Mouse (Mus musculus) right cerebral cortex, postnatal 25 days (tissue): Measurements from ENCODE around the gene Cnn3.

Experiments
- DNase-seq: peaks from one replicate; pipeline ENCODE4 v3.0.0; 2022

Gene Cnn3

DNA sequence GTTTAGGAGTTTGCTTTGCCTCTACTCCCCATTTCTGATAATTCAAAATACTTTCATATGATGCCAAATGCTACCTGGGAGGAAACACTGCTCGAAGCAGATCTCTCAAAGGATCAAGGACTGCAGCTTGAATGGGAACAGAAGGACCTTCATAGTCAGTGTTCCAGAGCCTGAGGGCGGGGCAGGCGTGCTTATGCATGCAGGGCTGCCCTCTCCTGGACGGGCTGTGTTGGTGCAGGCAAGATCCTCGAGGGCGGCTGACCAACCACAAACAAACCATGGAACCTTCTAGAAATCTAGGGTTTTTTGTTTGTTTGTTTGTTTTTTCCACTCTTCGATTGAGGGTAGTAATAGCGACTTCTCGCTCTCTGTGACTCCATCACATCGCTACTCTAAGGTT, 73.9 kb downstream of the Cnn3 start:
- DNase-seq: peak; percentile 44

GRCm38 (mm10) chr3:121500734-121501133, 74.4 kb downstream of the Cnn3 start:
- no peak for DNase-seq

- DNase-seq: no peak
These were observed 78.7 kb downstream of the Cnn3 start for GRCm38 (mm10) chr3:121504927-121505487.

DNA sequence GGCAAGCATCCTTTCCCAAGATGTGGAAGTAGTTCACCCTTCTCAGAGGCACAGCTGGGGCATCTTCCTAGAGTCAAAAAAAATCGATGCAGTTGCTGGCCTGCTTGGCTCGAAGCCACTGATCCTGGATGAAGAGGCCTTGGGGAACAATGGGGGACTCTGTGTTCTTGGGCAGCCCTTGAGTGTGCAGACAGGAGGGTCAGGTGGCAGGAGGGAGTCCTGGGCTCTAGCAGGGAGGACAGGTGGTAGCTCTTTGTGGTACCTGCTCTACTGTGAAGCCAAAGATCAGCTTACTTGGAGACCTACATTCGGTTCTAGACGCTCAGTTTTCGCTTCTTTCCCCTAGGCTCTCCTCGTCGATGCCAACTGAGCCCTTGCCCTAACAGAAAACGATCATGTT, 79.9 kb downstream of the Cnn3 start:
- DNase-seq: no peak

DNA sequence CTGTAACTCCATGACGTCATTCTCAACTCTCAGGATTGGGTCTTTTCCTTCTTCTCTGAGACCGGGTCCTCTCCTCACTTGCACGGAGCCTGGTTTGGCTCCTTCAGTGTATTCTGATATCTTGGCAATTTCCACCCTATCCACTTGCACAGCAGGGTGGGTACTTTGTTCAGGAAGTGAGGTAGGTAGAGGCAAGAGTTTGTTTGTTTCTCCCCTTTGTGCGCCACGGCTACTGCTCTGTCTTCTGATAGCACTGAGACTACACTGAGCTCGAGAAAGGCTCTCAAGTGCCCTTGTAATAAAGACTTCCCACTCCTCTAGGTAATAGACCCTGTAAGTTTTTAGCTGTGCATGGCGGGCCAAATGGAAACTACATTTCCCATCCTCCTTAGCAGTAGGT, 80.5 kb downstream of the Cnn3 start:
- DNase-seq: no peak

GRCm38 (mm10) chr3:121507678-121508077, 81.4 kb downstream of the Cnn3 start:
- DNase-seq: no peak
